Mouse (Mus musculus) gastrocnemius, postnatal 36 days (tissue): ENCODE results near the gene Hspbap1. TPM values are rescaled to one million over a fixed set of nuclear protein-coding genes. Genes with fewer than 3 reads are reported as not detected.
A peak's percentile ranks its signal among the peaks of the same experiment; 100 is the strongest.

Experiments
- DNase-seq, 2 experiments: peaks; one replicate each; pipeline ENCODE4 v3.0.0; 2022
- intact Hi-C: fragments of 180-260 bp; cut with DNase I; formaldehyde crosslinking; loops from one replicate; pipeline ENCODE4 v1.15.1; 2025
- long read RNA-seq, 2 experiments: library from polyadenylated mRNA; stranded (forward); transcript quantifications; one replicate each; pipeline ENCODE4 v2.0.0; 2021
- total RNA-seq, 2 experiments: library from RNA; stranded (reverse); gene quantifications; 2 replicates each; pipeline ENCODE4 v1.2.3; 2021

Gene Hspbap1
- 1 to 10 TPM; 2.7 to 3.4 TPM for total RNA-seq
- long read RNA-seq, experiment 1, partial matches to known transcripts: 0 of 5 reads
- long read RNA-seq, experiment 1, other reads (novel, unspliced or antisense): 2 of 5 reads
- long read RNA-seq, experiment 2, partial matches to known transcripts: 1 of 7 reads
- long read RNA-seq, experiment 2, other reads (novel, unspliced or antisense): 2 of 7 reads

- intact Hi-C loops: loop anchor here (5.0 kb wide), 2 partner anchors 33 to 47 kb away; no protein-coding TSS in a partner anchor
- peak; percentile 89 to 92 for DNase-seq
Observed at GRCm38 (mm10) chr16:35769878-35770657, at the start of gene Hspbap1. TSS of gene Hspbap1 (plus strand) at chr16:35770375.

GRCm38 (mm10) chr16:35724561-35724960 is 45.6 kb upstream of the Hspbap1 start:
- no peak for DNase-seq
- intact Hi-C loops: no loop called here

- intact Hi-C loops: no loop called here
- no peak for DNase-seq
Observed at GRCm38 (mm10) chr16:35726601-35727000, 43.6 kb upstream of the Hspbap1 start.

- intact Hi-C loops: no loop called here
- no peak for DNase-seq
Observed at GRCm38 (mm10) chr16:35729151-35729738, 40.9 kb upstream of the Hspbap1 start.

GRCm38 (mm10) chr16:35732096-35732495 is 38.1 kb upstream of the Hspbap1 start:
- no peak for DNase-seq
- intact Hi-C loops: no loop called here

- intact Hi-C loops: loop anchor here (1.0 kb wide), 1 partner anchor 83 kb away; no protein-coding TSS in a partner anchor
- DNase-seq: peak; percentile 61 to 70
Observed at GRCm38 (mm10) chr16:35734038-35734437, 36.1 kb upstream of the Hspbap1 start.

- intact Hi-C loops: loop anchor here (5.0 kb wide), 1 partner anchor 34 kb away; the partner anchor contains the start of gene Hspbap1
- DNase-seq: peak in 1 of 2 experiments; percentile 16
Observed at GRCm38 (mm10) chr16:35738096-35738767, 31.9 kb upstream of the Hspbap1 start.

- intact Hi-C loops: loop anchor here (5.0 kb wide), 1 partner anchor 33 kb away; the partner anchor contains the start of gene Hspbap1
- DNase-seq: no peak
Observed at GRCm38 (mm10) chr16:35739548-35739947, 30.6 kb upstream of the Hspbap1 start.

GRCm38 (mm10) chr16:35740357-35740756 is 29.8 kb upstream of the Hspbap1 start:
- no peak for DNase-seq
- intact Hi-C loops: no loop called here

GRCm38 (mm10) chr16:35740943-35741342 is 29.2 kb upstream of the Hspbap1 start:
- intact Hi-C loops: no loop called here
- DNase-seq: no peak

GRCm38 (mm10) chr16:35741621-35742020 is 28.6 kb upstream of the Hspbap1 start:
- no peak for DNase-seq
- intact Hi-C loops: no loop called here

GRCm38 (mm10) chr16:35742251-35742937 is 27.8 kb upstream of the Hspbap1 start:
- intact Hi-C loops: no loop called here
- no peak for DNase-seq

GRCm38 (mm10) chr16:35747417-35748236 is 22.5 kb upstream of the Hspbap1 start:
- intact Hi-C loops: no loop called here
- DNase-seq: peak in 1 of 2 experiments; percentile 25

- intact Hi-C loops: no loop called here
- no peak for DNase-seq
Observed at GRCm38 (mm10) chr16:35748237-35748603, 22.0 kb upstream of the Hspbap1 start.

GRCm38 (mm10) chr16:35749385-35749784 is 20.8 kb upstream of the Hspbap1 start:
- no peak for DNase-seq
- intact Hi-C loops: no loop called here

- intact Hi-C loops: no loop called here
- no peak for DNase-seq
Observed at GRCm38 (mm10) chr16:35751841-35752240, 18.3 kb upstream of the Hspbap1 start.

- no peak for DNase-seq
- intact Hi-C loops: no loop called here
Observed at GRCm38 (mm10) chr16:35753926-35754325, 16.2 kb upstream of the Hspbap1 start.

- DNase-seq: no peak
- intact Hi-C loops: no loop called here
Observed at GRCm38 (mm10) chr16:35755502-35756334, 14.5 kb upstream of the Hspbap1 start.

GRCm38 (mm10) chr16:35756697-35757096 is 13.5 kb upstream of the Hspbap1 start:
- intact Hi-C loops: no loop called here
- DNase-seq: no peak
